Mouse (Mus musculus) adrenal gland, adult 8-10 months (tissue): ENCODE results near the gene Rac1. TPM values are rescaled to one million over a fixed set of nuclear protein-coding genes. Genes with fewer than 3 reads are reported as not detected.
"Not testable (repeated sequence)": the region's sequence is repeated elsewhere in the genome, so short reads cannot be mapped to it uniquely, and the experiment has no call there.

ENCODE experiments used
- DNase-seq: peaks from one replicate; pipeline ENCODE4 v3.0.0; 2022
- total RNA-seq, 4 experiments: library from RNA; stranded (reverse); gene quantifications; 2 replicates each; pipeline ENCODE4 v1.2.4; 2022

The Rac1 gene
- total RNA-seq, 4 experiments from 2014 or later = 348 to 401 (median 358) TPM

DNA sequence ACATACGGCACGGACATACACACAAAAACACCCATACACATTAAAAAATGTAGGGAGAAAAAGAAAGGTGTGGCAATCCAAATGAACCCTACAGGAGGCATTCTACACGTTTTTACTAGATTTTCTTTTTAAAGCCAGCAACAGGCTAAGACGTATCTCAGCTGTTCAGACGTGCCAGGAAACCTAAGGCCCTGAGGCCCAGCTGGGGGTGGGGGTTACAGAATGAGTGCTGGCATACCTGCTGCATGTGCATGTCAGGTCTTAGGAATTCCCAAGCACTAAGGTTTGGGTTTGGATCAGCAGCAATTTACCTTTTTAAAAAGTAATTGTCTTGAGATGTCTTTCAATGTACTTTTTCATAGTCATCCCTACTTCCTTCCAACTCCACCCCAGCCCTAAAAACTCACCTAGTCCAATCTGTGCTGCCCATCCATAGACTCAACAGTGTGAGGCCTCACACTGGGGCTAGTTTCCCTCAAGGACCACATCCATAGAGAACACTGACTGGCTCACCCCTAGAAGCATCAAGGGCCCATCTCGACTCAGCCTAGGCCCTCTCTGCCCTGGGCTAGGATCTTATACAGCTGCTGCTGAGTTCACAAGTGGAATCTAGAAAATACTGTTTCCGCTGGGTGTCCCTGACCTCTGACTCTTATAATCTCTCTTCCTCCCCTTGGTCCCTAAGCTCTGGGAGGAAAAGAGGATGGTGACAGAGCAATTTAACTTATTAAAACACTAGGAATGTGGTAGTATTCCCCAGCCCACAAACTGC lies 2.2 kb downstream of the Rac1 start:
- DNase-seq = no peak

DNA sequence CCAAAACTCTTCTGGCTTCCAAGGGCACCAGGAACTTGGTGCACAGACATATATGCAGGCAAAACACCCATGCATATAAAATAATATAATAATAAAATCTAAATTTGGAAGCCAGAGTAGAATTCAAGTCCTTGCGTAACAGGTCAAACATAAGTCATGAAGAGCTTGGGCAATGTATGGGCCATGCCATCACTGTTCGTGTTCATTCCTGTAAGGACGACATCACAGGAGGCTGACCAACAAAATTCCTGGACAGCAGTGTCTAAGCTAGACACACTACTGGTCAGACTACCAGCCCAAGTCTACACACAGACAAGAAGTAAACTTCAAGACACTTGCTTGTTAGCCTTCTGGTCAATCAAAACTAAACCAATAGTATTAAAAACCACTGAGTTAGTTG lies 5.0 kb downstream of the Rac1 start:
- DNase-seq = no peak

DNA sequence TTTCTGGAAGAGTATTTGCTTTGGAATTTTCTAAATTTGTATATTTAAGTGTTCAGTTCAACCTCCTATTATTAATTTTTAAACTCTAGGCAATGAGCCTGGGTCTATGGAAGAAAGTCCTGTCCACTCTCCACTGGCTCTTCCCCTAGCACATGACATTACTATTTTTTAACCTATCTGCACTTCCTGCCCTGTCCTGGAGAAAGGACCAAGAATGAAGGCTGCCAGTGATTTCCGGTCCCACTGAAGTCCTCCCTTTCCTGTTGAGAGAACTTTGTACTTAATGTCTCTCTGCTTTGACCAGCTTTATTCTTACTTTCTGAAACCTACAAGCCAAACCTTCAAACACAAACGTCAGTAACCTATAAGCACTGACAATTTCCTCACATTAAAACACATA lies 7.4 kb downstream of the Rac1 start:
- no peak for DNase-seq

DNA sequence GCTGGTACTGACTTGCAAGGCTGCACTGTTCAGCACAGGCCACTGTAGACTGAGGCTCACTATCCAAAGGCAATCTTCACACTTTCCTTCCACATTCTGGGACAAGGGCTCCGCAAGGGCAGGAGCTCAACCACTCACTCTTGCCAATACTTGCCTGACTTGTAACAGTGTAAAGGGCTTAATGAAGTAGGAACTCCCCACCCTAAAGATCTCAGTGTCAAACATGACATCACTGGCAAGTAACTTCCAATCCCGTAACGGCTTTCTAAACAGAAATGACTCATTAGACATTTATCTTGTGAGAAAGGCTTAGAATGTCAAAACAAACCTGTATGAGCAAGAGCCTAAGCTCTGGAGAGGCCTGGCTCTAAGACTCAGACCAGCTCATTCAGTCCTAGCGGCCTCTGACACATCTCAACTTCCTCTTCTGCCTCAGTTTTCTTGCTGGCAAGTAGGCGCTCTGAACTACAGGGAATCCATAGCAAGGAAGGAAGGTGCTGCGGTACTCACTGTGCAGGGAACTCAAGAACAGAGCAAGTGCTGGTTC lies 9.7 kb downstream of the Rac1 start:
- DNase-seq = peak; percentile 36

DNA sequence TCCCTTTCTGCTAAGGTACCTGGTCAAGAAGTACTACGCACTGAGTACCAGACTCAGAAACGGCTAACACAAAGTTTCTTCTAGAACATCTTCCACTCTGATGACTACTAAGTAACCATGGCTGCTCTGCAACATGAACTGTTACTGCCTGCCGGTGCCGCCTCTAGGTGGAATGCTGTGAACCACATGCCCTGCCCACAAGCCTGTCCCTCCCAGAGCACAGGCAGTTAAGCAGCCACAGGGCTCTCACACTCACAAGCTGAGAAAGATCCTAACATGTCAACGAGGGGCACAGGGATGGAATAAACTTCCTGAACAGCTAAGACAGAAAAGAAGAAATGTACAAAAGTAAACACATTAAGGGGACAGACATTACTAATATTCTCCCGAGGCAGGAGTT lies 10.4 kb downstream of the Rac1 start:
- DNase-seq = no peak

DNA sequence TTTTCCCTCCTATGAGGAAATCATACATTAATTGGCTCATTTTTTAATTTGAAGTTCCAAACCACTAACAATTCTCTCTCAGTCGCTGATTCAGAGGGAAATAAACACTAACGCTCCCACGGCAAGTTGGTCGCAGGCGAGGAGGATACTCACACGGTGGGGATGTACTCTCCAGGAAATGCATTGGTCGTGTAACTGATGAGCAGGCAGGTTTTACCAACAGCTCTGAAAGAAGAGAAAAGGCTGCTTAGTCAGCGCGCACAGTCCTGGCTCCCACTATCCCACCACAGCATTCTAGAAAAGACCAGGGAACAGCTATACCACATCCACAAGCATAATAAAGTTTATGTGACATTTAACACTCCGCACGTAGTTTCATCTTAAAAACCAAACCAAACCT lies 10.8 kb downstream of the Rac1 start:
- DNase-seq = no peak

DNA sequence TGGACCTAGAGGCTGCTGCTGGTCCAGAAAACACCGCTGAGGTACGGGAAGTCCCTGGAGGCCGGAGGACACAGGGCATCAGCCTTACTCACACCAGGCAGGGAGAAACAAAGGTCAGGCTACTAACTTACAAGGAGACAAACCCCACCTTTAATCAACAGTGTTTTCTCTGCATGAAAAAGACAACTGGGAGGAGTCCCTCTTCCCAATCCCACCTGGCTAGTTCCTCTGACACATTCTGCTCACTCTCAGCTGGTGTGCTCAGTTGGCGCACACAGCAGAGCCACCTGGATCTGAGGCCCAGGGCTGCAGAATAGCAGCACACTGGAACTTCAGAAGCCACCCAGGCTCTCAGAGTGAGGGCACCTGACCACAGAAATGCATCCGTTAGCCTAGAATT lies 13.0 kb downstream of the Rac1 start:
- DNase-seq = no peak

DNA sequence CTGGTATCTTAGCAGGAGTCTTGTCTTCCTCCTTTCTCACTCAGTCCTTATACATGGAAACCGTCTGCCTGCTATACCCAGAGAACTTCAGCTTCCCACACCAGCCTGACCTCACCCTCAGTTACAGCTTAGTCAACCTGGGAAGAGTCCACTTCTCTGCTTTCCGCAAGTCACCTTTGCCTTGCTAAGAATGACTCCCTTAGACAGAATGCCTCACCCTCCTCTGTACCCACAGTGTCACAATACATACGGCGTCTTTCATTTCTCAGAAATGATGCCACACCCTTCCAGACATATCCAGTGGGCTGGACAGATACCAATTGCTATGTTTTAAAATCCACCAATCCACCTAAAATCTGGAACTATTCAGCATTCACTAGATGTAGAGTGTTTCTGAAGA lies 15.5 kb downstream of the Rac1 start:
- DNase-seq = no peak

DNA sequence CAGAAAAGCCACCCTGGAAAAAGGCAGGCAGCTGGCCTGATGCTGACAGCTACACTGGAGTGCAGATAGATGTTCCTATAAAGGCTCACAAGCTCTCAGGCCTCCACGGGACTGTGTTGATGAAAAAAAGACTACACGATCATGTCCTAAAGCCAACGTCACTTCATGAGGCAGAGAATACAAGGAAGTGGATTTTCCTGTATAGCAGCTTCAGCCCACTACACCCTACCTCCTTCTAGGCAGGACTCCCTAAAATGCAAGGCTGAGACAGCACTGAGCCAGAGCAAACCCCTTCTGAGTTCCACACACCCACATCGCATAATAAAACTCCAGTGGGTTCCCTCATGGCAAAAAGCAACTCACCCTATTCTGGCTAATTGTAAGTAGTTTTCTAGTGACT lies 16.3 kb downstream of the Rac1 start:
- no peak for DNase-seq

DNA sequence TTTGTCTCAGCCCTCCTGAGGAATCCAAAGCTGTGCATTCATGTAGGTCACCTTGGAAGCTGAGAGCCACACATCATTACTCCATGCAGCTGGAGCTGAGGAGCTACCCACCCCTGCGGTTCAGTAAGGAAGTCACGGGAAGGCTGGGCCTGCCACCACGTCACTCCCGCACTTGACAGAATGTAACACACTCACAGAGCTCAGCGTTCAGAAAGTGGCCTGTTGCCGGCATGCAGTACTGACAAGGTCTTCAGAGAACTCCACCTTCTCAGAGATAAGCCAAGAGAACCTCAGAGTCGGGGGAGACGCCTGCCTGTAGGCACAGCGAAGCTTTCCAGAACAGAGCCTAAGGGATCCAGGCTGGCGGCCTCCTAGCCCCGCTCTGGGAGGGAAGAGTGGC lies 18.1 kb downstream of the Rac1 start:
- no peak for DNase-seq

DNA sequence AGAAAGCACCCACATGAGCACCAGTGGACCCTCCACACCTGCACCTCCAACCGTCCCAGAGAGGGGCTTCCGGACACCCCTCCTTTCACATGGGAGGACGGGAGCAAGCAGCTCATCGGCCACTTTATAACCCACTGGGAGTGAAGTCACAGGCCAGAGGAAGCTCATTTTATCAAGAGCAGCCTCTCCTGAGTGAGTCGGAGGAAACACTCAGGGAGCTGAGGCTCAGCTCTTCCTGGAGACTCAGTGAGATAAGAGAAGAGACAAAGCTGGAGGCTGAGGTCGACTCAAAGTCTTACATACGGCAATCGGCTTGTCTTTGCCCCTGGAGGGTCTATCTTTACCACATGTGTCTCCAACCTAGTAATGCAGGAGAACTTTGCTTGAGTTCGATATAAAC lies 18.5 kb downstream of the Rac1 start:
- DNase-seq = no peak

DNA sequence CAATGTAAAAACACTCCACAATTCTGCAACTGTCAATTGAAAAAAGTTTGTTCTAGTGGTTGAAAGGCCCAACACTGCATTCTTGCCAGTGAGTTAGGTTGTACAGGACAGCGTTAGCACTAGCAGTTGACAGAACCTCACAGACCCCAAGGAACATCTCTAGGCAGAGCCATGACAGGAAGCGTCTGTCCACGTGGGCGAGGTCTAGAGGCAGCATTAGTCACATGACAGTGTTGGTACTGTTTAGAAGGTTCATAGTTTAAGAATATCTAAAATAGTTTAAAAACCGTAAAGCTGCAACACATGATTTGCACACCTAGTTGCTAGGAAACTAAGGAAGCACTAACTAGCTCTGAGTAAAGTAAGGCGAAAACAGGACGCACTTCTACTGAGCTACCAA lies 22.3 kb downstream of the Rac1 start:
- no peak for DNase-seq

DNA sequence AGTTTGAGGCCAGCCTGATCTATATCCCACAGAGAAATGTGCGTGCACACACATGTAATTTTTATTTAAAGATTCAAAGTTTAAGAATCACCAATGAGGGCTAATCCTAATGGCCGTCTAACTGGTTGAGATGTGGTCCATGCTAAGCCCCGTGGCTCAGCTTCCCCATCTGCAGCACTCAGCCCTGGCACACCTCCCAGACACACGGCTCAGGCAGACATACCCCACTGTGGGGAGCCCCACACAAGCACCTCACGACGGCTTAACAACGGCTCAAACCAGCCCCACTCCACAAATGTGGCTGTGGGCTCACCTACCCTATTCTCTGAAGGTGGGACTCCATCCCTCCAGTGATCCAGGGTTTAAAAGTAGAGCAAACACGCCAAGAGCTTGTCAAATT lies 22.8 kb downstream of the Rac1 start:
- no peak for DNase-seq

DNA sequence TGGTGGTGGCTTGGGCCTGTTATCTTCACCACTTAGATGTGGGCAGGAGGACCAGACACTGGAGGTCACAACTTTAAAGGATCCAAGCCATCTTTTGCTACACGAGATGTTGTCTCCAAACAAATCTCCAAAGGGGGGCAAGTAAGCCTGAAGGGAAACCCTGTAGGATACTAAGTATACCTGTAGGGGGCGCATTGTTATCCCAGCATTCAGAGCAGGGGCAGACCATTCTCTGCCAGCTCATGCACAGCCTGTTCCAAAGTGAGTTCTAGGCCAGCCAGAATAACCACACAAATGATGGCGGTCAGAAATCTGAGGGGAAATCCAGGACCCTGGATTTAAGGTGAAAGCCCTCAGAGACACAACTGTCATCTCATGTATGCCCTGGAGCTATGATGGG lies 23.4 kb downstream of the Rac1 start:
- no peak for DNase-seq

DNA sequence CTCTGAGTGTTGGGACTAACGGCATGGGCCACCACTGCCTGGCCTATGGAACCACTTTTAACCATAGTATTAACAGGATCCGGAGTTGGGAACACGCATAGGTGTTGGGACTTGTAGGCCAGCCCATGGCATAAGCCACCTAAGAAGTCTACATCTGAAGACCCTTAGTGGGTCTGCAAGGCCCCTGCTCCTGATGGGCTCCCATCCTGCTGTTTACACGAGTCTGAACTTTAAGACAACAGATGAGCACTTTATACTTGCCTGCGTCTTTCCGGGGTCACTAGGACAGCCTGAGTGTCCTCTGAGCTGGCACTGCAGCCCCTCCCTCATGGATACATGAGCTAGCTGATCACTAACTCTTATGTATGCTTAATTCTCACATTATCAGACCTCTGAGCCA lies 24.1 kb downstream of the Rac1 start:
- no peak for DNase-seq

DNA sequence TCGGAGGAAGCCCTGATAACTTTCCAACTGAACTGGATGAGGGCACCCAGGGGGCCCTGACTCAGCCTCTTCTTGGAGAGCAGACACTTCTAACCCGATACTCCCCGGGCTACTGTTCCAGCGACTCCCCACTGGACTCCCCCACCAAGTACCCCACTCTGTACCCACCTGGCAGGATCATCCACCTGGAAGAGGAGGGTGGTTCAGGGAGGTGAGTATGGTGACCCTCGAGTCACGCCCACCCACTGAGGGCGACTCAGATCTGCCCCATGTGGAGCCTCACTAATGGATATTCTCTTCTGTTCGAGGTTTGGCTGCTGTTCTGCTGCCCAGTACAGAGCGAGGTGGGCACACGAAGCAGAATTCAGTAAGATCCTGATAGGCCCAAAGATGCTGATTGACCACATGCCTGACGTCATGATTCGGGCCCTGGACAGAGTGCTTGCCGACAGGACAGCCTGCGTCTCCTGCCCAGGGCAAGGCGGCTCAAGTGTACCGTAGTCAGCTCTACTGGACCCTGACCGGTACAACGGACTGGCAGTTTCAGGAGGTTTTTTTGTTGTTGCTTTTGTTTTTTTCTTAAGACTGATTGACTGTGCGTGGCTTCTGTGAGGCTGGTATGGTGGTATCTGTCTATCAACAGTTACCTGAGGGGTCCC lies 24.8 kb downstream of the Rac1 start:
- no peak for DNase-seq

DNA sequence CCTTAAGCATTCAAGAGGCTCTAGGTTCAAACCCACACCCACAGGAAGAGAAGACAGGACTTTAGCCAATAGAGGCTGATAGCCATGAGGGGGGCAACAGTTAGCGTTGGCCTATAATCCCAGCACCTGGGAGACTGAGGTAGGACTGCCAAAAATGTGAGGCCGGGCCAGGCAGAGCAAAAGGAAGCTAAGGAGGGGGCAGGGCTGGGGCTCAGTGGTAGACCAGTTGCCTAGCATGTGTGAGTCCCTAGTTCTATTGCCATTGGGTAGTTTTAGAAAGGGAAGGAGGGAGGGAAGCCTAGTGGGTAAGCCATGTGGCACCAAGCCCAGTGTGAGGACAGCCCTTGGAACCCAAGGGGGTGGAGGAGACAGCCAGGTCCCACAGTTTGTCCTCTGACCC lies 26.2 kb downstream of the Rac1 start:
- DNase-seq = no peak

DNA sequence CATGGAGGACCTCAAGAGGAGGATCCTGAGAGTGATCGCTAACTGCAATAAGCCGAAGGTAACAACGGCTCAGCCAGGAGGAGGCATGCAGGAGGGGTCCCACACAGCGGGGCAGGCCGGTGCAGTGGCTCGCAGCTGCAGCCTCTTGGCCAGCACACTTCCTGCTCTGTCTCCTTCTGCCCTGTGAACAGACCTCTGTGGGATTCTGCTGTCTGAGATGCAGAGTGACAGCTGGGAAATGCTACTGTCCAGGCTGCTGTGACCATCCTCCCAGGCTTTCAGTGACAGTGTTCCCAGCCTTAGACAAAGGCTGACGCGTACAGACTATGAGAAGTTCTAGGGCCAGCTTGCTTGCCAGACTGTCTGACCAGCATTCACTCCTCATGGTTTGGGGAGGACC lies 26.7 kb downstream of the Rac1 start:
- no peak for DNase-seq

DNA sequence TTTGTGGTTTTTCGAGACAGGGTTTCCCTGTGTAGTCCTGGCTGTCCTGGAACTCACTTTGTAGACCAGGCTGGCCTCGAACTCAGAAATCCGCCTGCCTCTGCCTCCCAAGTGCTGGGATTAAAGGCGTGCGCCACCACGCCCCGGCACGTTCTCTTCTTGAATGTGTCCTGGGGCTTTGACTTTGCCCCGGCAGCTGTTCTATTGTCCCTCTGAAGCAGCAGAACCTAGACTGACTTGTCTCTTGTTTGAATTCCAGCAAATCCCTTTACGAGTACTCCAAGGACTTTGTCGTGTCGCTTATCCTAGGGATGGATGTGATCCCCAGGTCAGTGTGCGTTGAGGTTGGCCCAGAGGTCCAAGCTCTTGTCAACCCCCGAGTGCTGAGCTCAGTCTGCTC lies 27.1 kb downstream of the Rac1 start:
- not testable (repeated sequence) for DNase-seq

DNA sequence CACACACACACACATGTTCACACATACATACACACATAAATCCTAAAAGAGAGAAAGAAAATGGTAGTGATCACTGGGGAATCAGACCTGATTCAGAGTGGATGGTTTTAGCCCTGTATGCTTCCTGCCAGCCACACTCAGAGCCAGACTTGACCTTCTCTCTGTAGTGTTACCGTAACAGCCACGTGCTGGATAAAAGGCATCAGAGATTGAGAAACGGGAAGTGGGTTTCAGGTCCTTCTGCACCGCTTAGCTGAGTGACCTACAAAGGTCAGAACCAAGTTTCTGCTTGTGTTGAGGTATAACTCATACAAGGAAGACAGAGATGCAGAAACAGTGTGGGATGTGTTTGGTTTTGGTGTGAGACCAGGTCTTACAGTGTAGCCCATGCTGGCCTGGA lies 28.1 kb downstream of the Rac1 start:
- no peak for DNase-seq

DNA sequence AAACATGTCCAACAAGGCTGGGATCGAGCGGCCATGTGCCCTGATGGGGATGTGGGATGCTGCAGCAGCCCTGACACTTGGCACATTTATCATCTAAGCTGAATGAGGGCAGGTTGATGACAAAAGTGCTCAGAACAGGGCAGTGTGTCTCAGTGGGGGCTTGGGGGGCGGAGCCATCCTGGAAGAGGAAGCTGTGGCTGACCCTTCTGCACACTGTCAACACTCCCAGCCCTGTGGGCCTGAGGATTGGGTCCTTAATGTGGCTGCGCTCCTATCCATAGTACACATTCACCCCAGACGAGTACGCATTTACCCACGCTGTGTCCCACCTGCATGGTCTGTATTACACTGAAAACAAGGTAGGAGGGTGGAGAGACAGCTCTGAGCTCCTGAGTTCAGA lies 28.6 kb downstream of the Rac1 start:
- DNase-seq = no peak

DNA sequence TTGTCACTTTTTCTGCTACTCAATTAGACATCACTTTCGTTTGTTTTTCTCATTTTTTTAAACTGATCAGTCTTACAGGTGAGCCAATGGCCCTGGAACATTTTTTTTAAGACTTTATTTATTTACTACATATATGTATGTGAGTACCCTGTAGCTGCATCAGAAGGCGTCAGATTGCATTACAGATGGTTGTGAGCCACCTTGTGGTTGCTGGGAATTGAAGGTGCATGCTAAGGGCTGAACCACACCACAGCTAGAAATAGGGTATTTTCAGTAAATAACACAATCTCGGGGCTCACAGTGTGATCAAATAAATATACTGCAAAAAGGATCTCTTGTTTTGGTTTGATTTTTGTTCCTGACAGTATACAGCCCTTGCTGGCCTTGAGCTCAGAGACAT lies 30.4 kb downstream of the Rac1 start:
- DNase-seq = no peak

DNA sequence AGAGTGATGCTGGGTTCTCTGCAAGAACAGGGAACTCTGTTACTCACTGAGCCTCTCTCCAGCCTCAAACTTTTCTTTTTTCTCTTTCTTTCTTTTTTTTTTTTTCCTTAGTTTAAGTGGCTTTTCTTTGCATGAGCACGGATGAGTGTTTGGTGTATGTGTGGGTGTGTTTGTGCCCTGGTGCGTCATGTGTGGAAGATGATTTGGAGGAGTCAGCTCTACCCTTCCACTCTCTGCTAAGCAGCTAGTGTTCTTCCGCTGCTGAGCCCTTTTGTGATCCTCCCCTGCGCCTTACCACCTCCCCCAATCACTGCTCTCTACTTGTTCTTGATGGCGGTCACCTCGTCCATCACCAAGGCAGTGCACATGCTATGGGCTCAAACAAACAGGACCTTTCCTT lies 32.1 kb downstream of the Rac1 start:
- no peak for DNase-seq

DNA sequence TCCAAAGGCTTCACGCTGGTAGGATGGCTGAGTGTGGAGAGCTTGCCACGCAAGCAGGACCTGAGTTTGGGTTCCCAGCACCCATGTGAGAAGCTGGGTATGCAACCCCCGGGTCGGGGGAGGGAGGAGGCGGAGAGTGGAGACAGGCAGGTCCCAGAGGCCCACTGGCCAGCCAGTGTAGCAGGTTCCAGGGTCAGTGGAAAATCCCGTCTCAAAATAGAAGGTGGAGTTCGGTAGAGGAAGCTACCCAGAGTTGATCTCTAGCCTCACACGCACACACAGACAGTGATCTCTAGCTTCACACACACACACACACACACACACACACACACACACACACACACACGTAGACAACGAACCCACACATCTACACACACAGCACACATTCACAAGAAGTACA lies 34.7 kb downstream of the Rac1 start:
- no peak for DNase-seq
